Mouse (Mus musculus): ENCODE measurements around the gene Tmem255a.
A peak's percentile ranks its signal among the peaks of the same experiment; 100 is the strongest.

The Tmem255a gene

GRCm38 (mm10) chrX:38251851-38252571 lies at the start of gene Tmem255a:
Gene Tmem255a, minus strand, starts transcription at chrX:38252439.
- peak; percentile 44 for DNase-seq (ENCODE audit: extremely low spot score, low spot score)

GRCm38 (mm10) chrX:38259610-38260009 lies 7.4 kb upstream of the Tmem255a start:
- DNase-seq (ENCODE audit: extremely low spot score, low spot score): no peak

- DNase-seq (ENCODE audit: extremely low spot score, low spot score): peak; percentile 36
These were observed 1.8 kb downstream of the Tmem255a start for GRCm38 (mm10) chrX:38250352-38250950.

GRCm38 (mm10) chrX:38249640-38250351 lies 2.4 kb downstream of the Tmem255a start:
- peak; percentile 67 for DNase-seq (ENCODE audit: extremely low spot score, low spot score)

- DNase-seq (ENCODE audit: extremely low spot score, low spot score): no peak
These were observed 4.6 kb downstream of the Tmem255a start for GRCm38 (mm10) chrX:38247601-38248000.

- no peak for DNase-seq (ENCODE audit: extremely low spot score, low spot score)
These were observed 5.1 kb downstream of the Tmem255a start for GRCm38 (mm10) chrX:38247108-38247507.

- DNase-seq (ENCODE audit: extremely low spot score, low spot score): peak; percentile 54
These were observed 14.5 kb downstream of the Tmem255a start for GRCm38 (mm10) chrX:38237731-38238130.

GRCm38 (mm10) chrX:38229888-38230287 lies 22.4 kb downstream of the Tmem255a start:
- no peak for DNase-seq (ENCODE audit: extremely low spot score, low spot score)

GRCm38 (mm10) chrX:38222757-38223156 lies 29.5 kb downstream of the Tmem255a start:
- DNase-seq (ENCODE audit: extremely low spot score, low spot score): no peak

- no peak for DNase-seq (ENCODE audit: extremely low spot score, low spot score)
These were observed 34.6 kb downstream of the Tmem255a start for GRCm38 (mm10) chrX:38217676-38217991.

- DNase-seq (ENCODE audit: extremely low spot score, low spot score): no peak
These were observed 35.1 kb downstream of the Tmem255a start for GRCm38 (mm10) chrX:38216986-38217675.

GRCm38 (mm10) chrX:38207392-38207791 lies 44.8 kb downstream of the Tmem255a start:
- no peak for DNase-seq (ENCODE audit: extremely low spot score, low spot score)

- no peak for DNase-seq (ENCODE audit: extremely low spot score, low spot score)
These were observed 50.4 kb downstream of the Tmem255a start for GRCm38 (mm10) chrX:38201816-38202215.

GRCm38 (mm10) chrX:38190458-38190764 lies 61.8 kb downstream of the Tmem255a start:
- DNase-seq (ENCODE audit: extremely low spot score, low spot score): no peak

GRCm38 (mm10) chrX:38189552-38190457 lies 62.4 kb downstream of the Tmem255a start, which contains the start of gene Zbtb33:
Gene Zbtb33, plus strand, starts transcription at chrX:38189793.
- peak; percentile 79 for DNase-seq (ENCODE audit: extremely low spot score, low spot score)

- no peak for DNase-seq (ENCODE audit: extremely low spot score, low spot score)
These were observed 66.7 kb downstream of the Tmem255a start for GRCm38 (mm10) chrX:38185520-38185919.

- peak; percentile 54 for DNase-seq (ENCODE audit: extremely low spot score, low spot score)
These were observed 70.5 kb downstream of the Tmem255a start for GRCm38 (mm10) chrX:38181608-38182258.

- peak; percentile 51 for DNase-seq (ENCODE audit: extremely low spot score, low spot score)
These were observed 71.3 kb downstream of the Tmem255a start for GRCm38 (mm10) chrX:38180656-38181607.

GRCm38 (mm10) chrX:38179891-38180310 lies 72.3 kb downstream of the Tmem255a start:
- peak; percentile 52 for DNase-seq (ENCODE audit: extremely low spot score, low spot score)

Measured in neural tube, embryonic 10.5 days (tissue).